Mouse (Mus musculus): ENCODE data around the gene Ppara. TPM values are rescaled to one million over a fixed set of nuclear protein-coding genes. Genes with fewer than 3 reads are reported as not detected.

Ppara gene
- polyA plus RNA-seq, 1 experiment from 2014 or later, result 10.6 TPM

MicroRNA genes within 50 kb of the gene (microRNA counts, 519-probe panel; counts per million panel counts)
- microRNA mmu-let-7b (7,456 counts per million, percentile 95 among the panel's probes with 10 or more counts), microRNA mmu-let-7c (8,525 counts per million, percentile 99 among the panel's probes with 10 or more counts)

Small RNAs within 50 kb of the gene (microRNA-seq; reads per million reads assigned to microRNA genes)
- gene Mirlet7b, result 2,550 reads per million, percentile 85 among the genes with 10 or more reads in this experiment
- 67.4 reads per million, percentile 47 among the genes with 10 or more reads in this experiment for gene Mirlet7c-2

Other genes with a start within 250 kb of the Ppara start
- gene 7530416G11Rik, start 231.8 kb upstream of the Ppara start, polyA plus RNA-seq (2014; fragmentation: Nextera tagmentation; extraction: Ambion mirVana), result not detected in 2 replicates
- 0.23 and 0.41 TPM in 2 replicates for gene Wnt7b, start 152.5 kb upstream of the Ppara start, polyA plus RNA-seq (2014; fragmentation: Nextera tagmentation; extraction: Ambion mirVana)
- gene Cdpf1, start 76.7 kb downstream of the Ppara start, polyA plus RNA-seq (2014; fragmentation: Nextera tagmentation; extraction: Ambion mirVana), result 47.7 and 53.5 TPM in 2 replicates
- gene Pkdrej, start 86.8 kb downstream of the Ppara start, polyA plus RNA-seq (2014; fragmentation: Nextera tagmentation; extraction: Ambion mirVana), result 0.28 and 0.66 TPM in 2 replicates
- 4.1 and 4.2 TPM in 2 replicates for gene Ttc38, start 97.3 kb downstream of the Ppara start, polyA plus RNA-seq (2014; fragmentation: Nextera tagmentation; extraction: Ambion mirVana)
- gene Gtse1, start 124.8 kb downstream of the Ppara start, polyA plus RNA-seq (2014; fragmentation: Nextera tagmentation; extraction: Ambion mirVana), result 18.9 and 21.8 TPM in 2 replicates
- gene Trmu, start 144.3 kb downstream of the Ppara start, polyA plus RNA-seq (2014; fragmentation: Nextera tagmentation; extraction: Ambion mirVana), result 24.9 and 26.5 TPM in 2 replicates

Data from heart, embryonic 14.5 days (tissue).